Mouse (Mus musculus) lung, embryonic 15.5 days (tissue): ENCODE data around the gene Peli1. TPM values are rescaled to one million over a fixed set of nuclear protein-coding genes. Genes with fewer than 3 reads are reported as not detected.

ENCODE experiments used
- ATAC-seq: fragments of 200-750 bp; cut with Nextera tagmentation; 2 replicates; pipeline ENCODE4 v1.8.0; 2017; ENCODE audit warnings: moderate number of reproducible peaks, borderline replicate concordance; ENCODE audit not compliant: low FRiP score, low TSS enrichment; ENCODE audit errors: extremely low read depth
- H3K27ac ChIP-seq: fragments of 300-500 bp; sonication (generic); 2 replicates; pipeline ENCODE4 v1.5.1; 2015; ENCODE audit warnings: moderate library complexity, mild to moderate bottlenecking, inconsistent platforms
- H3K27me3 ChIP-seq: fragments of 300-500 bp; sonication (generic); 2 replicates; pipeline ENCODE4 v1.6.1; 2015; ENCODE audit warnings: inconsistent platforms
- H3K36me3 ChIP-seq: fragments of 300-500 bp; sonication (generic); 2 replicates; pipeline ENCODE4 v1.6.1; 2015; ENCODE audit warnings: inconsistent platforms
- H3K4me1 ChIP-seq: fragments of 300-500 bp; sonication (generic); 2 replicates; pipeline ENCODE4 v1.6.1; 2015; ENCODE audit warnings: inconsistent platforms
- H3K4me2 ChIP-seq: fragments of 300-500 bp; sonication (generic); 2 replicates; pipeline ENCODE4 v1.6.1; 2015; ENCODE audit warnings: inconsistent platforms, mild to moderate bottlenecking, moderate library complexity
- H3K4me3 ChIP-seq: fragments of 300-500 bp; sonication (generic); 2 replicates; pipeline ENCODE4 v1.5.1; 2015; ENCODE audit warnings: mild to moderate bottlenecking, inconsistent platforms
- H3K9ac ChIP-seq: fragments of 300-500 bp; sonication (generic); 2 replicates; pipeline ENCODE4 v1.6.1; 2015; ENCODE audit warnings: inconsistent platforms
- H3K9me3 ChIP-seq: fragments of 300-500 bp; sonication (generic); 2 replicates; pipeline ENCODE4 v1.6.1; 2016; ENCODE audit warnings: inconsistent platforms
- WGBS: fragments of 180-500 bp; shearing (Covaris S2); methylation state at CpG from one replicate; pipeline ENCODE4 v1.1.7; 2015; 5-methylcytosine and 5-hydroxymethylcytosine counted together
- polyA plus RNA-seq: library from polyadenylated mRNA; unstranded; fragments of >200 nt; fragmentation: Nextera tagmentation; extraction: Ambion mirVana; gene quantifications from 2 replicates; pipeline ENCODE4 v1.2.1, GENCODE M21; 2015

Gene Peli1
- polyA plus RNA-seq, 1 experiment from 2014 or later, result 55.3 TPM

GRCm38 (mm10) chr11:21121737-21122136 lies 30.6 kb downstream of the Peli1 start:
- ATAC-seq, result no peak

GRCm38 (mm10) chr11:21122399-21122798 lies 31.3 kb downstream of the Peli1 start:
- no peak overlapping the region for H3K4me2 ChIP-seq
- H3K9me3 ChIP-seq, result no peaks in the 10 kb centered on the region
- H3K4me3 ChIP-seq, result no peak overlapping the region
- 0 out of 2 replicates have a peak, but pooled peaks cover 3% of the 10 kb centered on the region for H3K4me1 ChIP-seq
- no peaks in the 10 kb centered on the region for H3K36me3 ChIP-seq
- no peaks in the 10 kb centered on the region for H3K27me3 ChIP-seq
- no peak overlapping the region for H3K9ac ChIP-seq
- WGBS, result 67% methylated on average over 2 of the region's 2 CpGs
- no peak for ATAC-seq
- H3K27ac ChIP-seq, result no peak overlapping the region

More at GRCm38 (mm10) chr11:21121737-21122136, 30.6 kb downstream of the Peli1 start:
- 89% methylated on average over 2 of the region's 2 CpGs for WGBS
- H3K4me3 ChIP-seq, result no peak overlapping the region
- no peak overlapping the region for H3K4me2 ChIP-seq
- no peaks in the 10 kb centered on the region for H3K36me3 ChIP-seq
- no peaks in the 10 kb centered on the region for H3K27me3 ChIP-seq
- H3K9ac ChIP-seq, result no peak overlapping the region
- no peak overlapping the region for H3K27ac ChIP-seq
- H3K4me1 ChIP-seq, result 0 out of 2 replicates have a peak, but pooled peaks cover 3% of the 10 kb centered on the region
- no peaks in the 10 kb centered on the region for H3K9me3 ChIP-seq

GRCm38 (mm10) chr11:21131692-21132091 lies 40.6 kb downstream of the Peli1 start:
- 57% methylated on average over 2 of the region's 2 CpGs for WGBS
- H3K36me3 ChIP-seq, result peaks cover 12% of the 10 kb centered on the region
- H3K4me3 ChIP-seq, result no peak overlapping the region
- ATAC-seq, result no peak
- no peak overlapping the region for H3K4me2 ChIP-seq
- H3K4me1 ChIP-seq, result peaks cover 7% of the 10 kb centered on the region; the same call in 1 of the 2 replicates
- no peak overlapping the region for H3K9ac ChIP-seq
- H3K27me3 ChIP-seq, result no peaks in the 10 kb centered on the region
- peaks cover 7% of the 10 kb centered on the region; the same call in 1 of the 2 replicates for H3K9me3 ChIP-seq
- no peak overlapping the region for H3K27ac ChIP-seq

GRCm38 (mm10) chr11:21134875-21135451 lies 43.9 kb downstream of the Peli1 start:
- 82% methylated on average over 2 of the region's 2 CpGs for WGBS
- H3K9ac ChIP-seq, result no peak overlapping the region
- H3K36me3 ChIP-seq, result peaks cover 27% of the 10 kb centered on the region
- no peak overlapping the region for H3K4me2 ChIP-seq
- no peak overlapping the region for H3K27ac ChIP-seq
- no peaks in the 10 kb centered on the region for H3K9me3 ChIP-seq
- peaks cover 7% of the 10 kb centered on the region; the same call in 1 of the 2 replicates for H3K4me1 ChIP-seq
- H3K4me3 ChIP-seq, result no peak overlapping the region
- no peak for ATAC-seq
- H3K27me3 ChIP-seq, result no peaks in the 10 kb centered on the region

GRCm38 (mm10) chr11:21139453-21139852 lies 48.4 kb downstream of the Peli1 start:
- 96% methylated on average over 1 of the region's 1 CpGs for WGBS
- Histone ChIP-seq H3K27ac (no peak overlapping the region), H3K4me3 (no peak overlapping the region), H3K4me2 (no peak overlapping the region), H3K9ac (no peak overlapping the region), H3K9me3 (no peaks in the 10 kb centered on the region), H3K4me1 (no peaks in the 10 kb centered on the region), H3K36me3 (peaks cover 46% of the 10 kb centered on the region), H3K27me3 (no peaks in the 10 kb centered on the region)
- no peak for ATAC-seq

GRCm38 (mm10) chr11:21141242-21141641 lies 50.2 kb downstream of the Peli1 start:
- peaks cover 42% of the 10 kb centered on the region for H3K36me3 ChIP-seq

GRCm38 (mm10) chr11:21141755-21142154 lies 50.7 kb downstream of the Peli1 start:
- Histone ChIP-seq H3K36me3 (peaks cover 45% of the 10 kb centered on the region), H3K27me3 (no peaks in the 10 kb centered on the region), H3K4me1 (no peaks in the 10 kb centered on the region), H3K4me2 (no peak overlapping the region), H3K9ac (no peak overlapping the region), H3K9me3 (no peaks in the 10 kb centered on the region), H3K27ac (no peak overlapping the region), H3K4me3 (no peak overlapping the region)
- 91% methylated on average over 4 of the region's 4 CpGs for WGBS
- ATAC-seq, result no peak

More at GRCm38 (mm10) chr11:21141242-21141641, 50.2 kb downstream of the Peli1 start:
- Histone ChIP-seq H3K4me3 (no peak overlapping the region), H3K4me1 (no peaks in the 10 kb centered on the region), H3K4me2 (no peak overlapping the region), H3K9ac (no peak overlapping the region), H3K27ac (no peak overlapping the region), H3K27me3 (no peaks in the 10 kb centered on the region), H3K9me3 (no peaks in the 10 kb centered on the region)
- WGBS, result 81% methylated on average over 7 of the region's 7 CpGs
- no peak for ATAC-seq

GRCm38 (mm10) chr11:21149476-21149875 lies 58.4 kb downstream of the Peli1 start:
- Histone ChIP-seq H3K4me1 (no peaks in the 10 kb centered on the region), H3K4me2 (no peak overlapping the region), H3K27me3 (no peaks in the 10 kb centered on the region), H3K9me3 (no peaks in the 10 kb centered on the region), H3K9ac (no peak overlapping the region), H3K36me3 (peaks cover 54% of the 10 kb centered on the region), H3K27ac (no peak overlapping the region), H3K4me3 (no peak overlapping the region)
- WGBS, result 68% methylated on average over 4 of the region's 4 CpGs
- ATAC-seq, result no peak

GRCm38 (mm10) chr11:21150316-21150715 lies 59.2 kb downstream of the Peli1 start:
- Histone ChIP-seq H3K27me3 (no peaks in the 10 kb centered on the region), H3K27ac (no peak overlapping the region), H3K9me3 (no peaks in the 10 kb centered on the region), H3K36me3 (peaks cover 55% of the 10 kb centered on the region), H3K9ac (no peak overlapping the region), H3K4me3 (no peak overlapping the region), H3K4me1 (no peaks in the 10 kb centered on the region), H3K4me2 (no peak overlapping the region)
- no peak for ATAC-seq
- 78% methylated on average over 5 of the region's 5 CpGs for WGBS

GRCm38 (mm10) chr11:21151672-21152071 lies 60.6 kb downstream of the Peli1 start:
- Histone ChIP-seq H3K4me3 (no peak overlapping the region), H3K4me1 (no peaks in the 10 kb centered on the region), H3K36me3 (peaks cover 50% of the 10 kb centered on the region), H3K27ac (no peak overlapping the region), H3K27me3 (no peaks in the 10 kb centered on the region), H3K4me2 (no peak overlapping the region), H3K9ac (no peak overlapping the region), H3K9me3 (no peaks in the 10 kb centered on the region)
- WGBS, result 93% methylated on average over 1 of the region's 1 CpGs
- ATAC-seq, result no peak

GRCm38 (mm10) chr11:21153111-21153510 lies 62.0 kb downstream of the Peli1 start:
- Histone ChIP-seq H3K27ac (no peak overlapping the region), H3K9ac (no peak overlapping the region), H3K36me3 (peaks cover 38% of the 10 kb centered on the region), H3K9me3 (no peaks in the 10 kb centered on the region), H3K27me3 (no peaks in the 10 kb centered on the region), H3K4me2 (no peak overlapping the region), H3K4me3 (no peak overlapping the region), H3K4me1 (no peaks in the 10 kb centered on the region)
- 67% methylated on average over 4 of the region's 4 CpGs for WGBS
- no peak for ATAC-seq

GRCm38 (mm10) chr11:21157595-21157994 lies 66.5 kb downstream of the Peli1 start:
- Histone ChIP-seq H3K9me3 (no peaks in the 10 kb centered on the region), H3K27me3 (no peaks in the 10 kb centered on the region), H3K4me1 (no peaks in the 10 kb centered on the region), H3K4me3 (no peak overlapping the region), H3K4me2 (no peak overlapping the region), H3K27ac (no peak overlapping the region), H3K9ac (no peak overlapping the region), H3K36me3 (peaks cover 16% of the 10 kb centered on the region)
- 64% methylated on average over 4 of the region's 4 CpGs for WGBS
- no peak for ATAC-seq
